In genomic region chr9:84194716-84195115, GRCm38 (mm10) we compare ENCODE assay signal across 12 mouse cellular contexts.
DNase-seq lines count a peak whose midpoint lies in the region; ATAC-seq and TF ChIP-seq lines count a peak whose summit lies in the region.
"Had no signal": no experiment of that assay in that cellular context is flagged by ENCODE, and none has a peak within 500 bp of the region (broad histone marks: within the 10 kb centered on the region; RNA-seq: fewer than 3 reads in every experiment).

No protein-coding gene starts in this region.

- DNase-seq in cerebellum, postnatal 25 days, result peak; percentile 42 to 63
- DNase-seq in cerebellum, adult 11-12 months, result no peak
- peak; percentile 8 to 15 for DNase-seq in layer of hippocampus, adult 8-10 months (ENCODE audit: low spot score in 2 of 2)
- DNase-seq in layer of hippocampus, adult 9-10 months (ENCODE audit: low spot score), result no peak
- DNase-seq in right cerebral cortex, adult 2 months (ENCODE audit: low spot score in 2 of 2), result peak; percentile 45 to 54
- no peak for DNase-seq in liver, postnatal 0 days
- DNase-seq in gastrocnemius, adult 2 months, result no peak
- DNase-seq: gastrocnemius, postnatal 14 days; kidney, adult 18-20 months had no signal

- H3K4me2 ChIP-seq in liver, postnatal 0 days (ENCODE audit: low read depth, low read length), result no peak overlapping the region

- no peak for ATAC-seq in liver, postnatal 0 days
- ATAC-seq: CD4-positive, CD25-positive, alpha-beta regulatory T cell, adult 4 months; lung, postnatal 0 days had no signal

- H3K27me3 ChIP-seq in liver, postnatal 0 days (ENCODE audit: insufficient read depth, low read length), result no peaks in the 10 kb centered on the region

- TF ChIP-seq EP300 in liver, postnatal 0 days (IDR thresholded peaks at IDR 0.05; ENCODE audit: low read depth), result no peak

- WGBS in liver, postnatal 0 days (ENCODE audit: insufficient replicate concordance), result 71% methylated on average over 4 of the region's 4 CpGs

- H3K36me3 ChIP-seq in liver, postnatal 0 days (replicated peaks; ENCODE audit: insufficient read depth, low read length), result no peaks in the 10 kb centered on the region

- no peak for TF ChIP-seq CTCF in cortical plate, adult 2 months (IDR thresholded peaks at IDR 0.05; ENCODE audit: extremely low read depth, insufficient read depth, low read length)
- no peak for TF ChIP-seq CTCF in liver, postnatal 0 days (IDR thresholded peaks at IDR 0.05; ENCODE audit: low read depth)
- no peak for TF ChIP-seq CTCF in gastrocnemius, adult 2 months (IDR thresholded peaks at IDR 0.05)

- no peak for TF ChIP-seq POLR2A in cortical plate, adult 2 months (IDR thresholded peaks at IDR 0.05; ENCODE audit: extremely low read depth, insufficient read depth, low read length)

- H3K4me1 ChIP-seq in cortical plate, adult 2 months (ENCODE audit: control insufficient read depth, insufficient read depth, low read length), result peaks cover 2% of the 10 kb centered on the region; the same call in 1 of the 2 replicates
- H3K4me1 ChIP-seq in liver, postnatal 0 days (ENCODE audit: insufficient read depth), result no peaks in the 10 kb centered on the region

- 0 out of 2 replicates have a peak overlapping the region, but pooled peaks have one; percentile 21 for H3K27ac ChIP-seq in cortical plate, adult 2 months (ENCODE audit: insufficient read depth, low read length)
- H3K27ac ChIP-seq in liver, postnatal 0 days (ENCODE audit: low read depth), result no peak overlapping the region
- H3K27ac ChIP-seq in gastrocnemius, adult 2 months, result no peak overlapping the region

- no peak overlapping the region for H3K9ac ChIP-seq in liver, postnatal 0 days (replicated peaks)

- intact Hi-C loops in gastrocnemius, adult 2 months (cut with DNase I), result no loop called here

- H3K4me3 ChIP-seq in cortical plate, adult 2 months (ENCODE audit: insufficient read depth, low read length), result no peak overlapping the region
- no peak overlapping the region for H3K4me3 ChIP-seq in liver, postnatal 0 days (ENCODE audit: low read depth, low read length)
- H3K4me3 ChIP-seq in gastrocnemius, adult 2 months, result no peak overlapping the region

- H3K9me3 ChIP-seq in liver, postnatal 0 days (ENCODE audit: low read length), result no peaks in the 10 kb centered on the region

Comparison
In these comparisons a context has a peak if more than half of its experiments do, and no peak if none do; other contexts are left out.
1. DNase-seq: peak in cerebellum, postnatal 25 days (2 of 2), layer of hippocampus, adult 8-10 months (2 of 2) and right cerebral cortex, adult 2 months (2 of 2); none in cerebellum, adult 11-12 months (single experiment), layer of hippocampus, adult 9-10 months (single experiment), liver, postnatal 0 days (single experiment) and gastrocnemius, adult 2 months (single experiment).